In genomic region chr9:7604005-7604404, GRCm38 (mm10) we compare ENCODE assay signal across 21 mouse cellular contexts. TPM values are rescaled to one million over a fixed set of nuclear protein-coding genes. Genes with fewer than 3 reads are reported as not detected.
DNase-seq lines count a peak whose midpoint lies in the region; ATAC-seq lines count a peak whose summit lies in the region.
"Had no signal": no experiment of that assay in that cellular context is flagged by ENCODE, and none has a peak within 500 bp of the region (broad histone marks: within the 10 kb centered on the region; RNA-seq: fewer than 3 reads in every experiment).

No protein-coding gene starts in this region.

- peak; percentile 20; the same call in 1 of the 2 replicates for ATAC-seq in embryonic facial prominence, embryonic 13.5 days (ENCODE audit: insufficient number of reproducible peaks, insufficient read depth, low FRiP score, low TSS enrichment, low read depth)
- peak; percentile 9; the same call in 1 of the 2 replicates for ATAC-seq in midbrain, embryonic 11.5 days (ENCODE audit: low FRiP score)
- no peak for ATAC-seq in midbrain, embryonic 13.5 days
- peak; percentile 18 for ATAC-seq in granulocyte monocyte progenitor cell, adult 5-6 weeks (replicated peaks; ENCODE audit: poor library complexity, severe bottlenecking)
- ATAC-seq: intestine, postnatal 0 days had no signal

- 0 out of 2 replicates have a peak overlapping the region, but pooled peaks have one; percentile 11 for H3K9ac ChIP-seq in embryonic facial prominence, embryonic 13.5 days
- H3K9ac ChIP-seq in midbrain, embryonic 11.5 days (ENCODE audit: low read length) = no peak overlapping the region
- H3K9ac ChIP-seq in midbrain, embryonic 13.5 days (replicated peaks) = no peak overlapping the region
- H3K9ac ChIP-seq: heart, embryonic 15.5 days; limb, embryonic 15.5 days had no signal

- H3K4me3 ChIP-seq in embryonic facial prominence, embryonic 13.5 days = no peak overlapping the region
- H3K4me3 ChIP-seq in embryonic facial prominence, embryonic 10.5 days = no peak overlapping the region
- H3K4me3 ChIP-seq in midbrain, embryonic 11.5 days (ENCODE audit: low read depth, low read length) = no peak overlapping the region
- H3K4me3 ChIP-seq in midbrain, embryonic 13.5 days (replicated peaks) = no peak overlapping the region
- H3K4me3 ChIP-seq: heart, embryonic 15.5 days; limb, embryonic 15.5 days; myocyte had no signal

- peaks cover 2% of the 10 kb centered on the region; the same call in 1 of the 2 replicates for H3K4me1 ChIP-seq in embryonic facial prominence, embryonic 13.5 days
- H3K4me1 ChIP-seq in embryonic facial prominence, embryonic 10.5 days = no peaks in the 10 kb centered on the region
- no peaks in the 10 kb centered on the region for H3K4me1 ChIP-seq in midbrain, embryonic 11.5 days (ENCODE audit: control insufficient read depth, insufficient read depth, low read length)
- H3K4me1 ChIP-seq in midbrain, embryonic 13.5 days (replicated peaks) = no peaks in the 10 kb centered on the region
- H3K4me1 ChIP-seq: heart, embryonic 15.5 days; limb, embryonic 15.5 days had no signal

- H3K4me2 ChIP-seq in embryonic facial prominence, embryonic 13.5 days = no peak overlapping the region
- no peak overlapping the region for H3K4me2 ChIP-seq in midbrain, embryonic 11.5 days
- no peak overlapping the region for H3K4me2 ChIP-seq in midbrain, embryonic 13.5 days (replicated peaks)
- H3K4me2 ChIP-seq: heart, embryonic 15.5 days; limb, embryonic 15.5 days had no signal

- no peaks in the 10 kb centered on the region for H3K9me3 ChIP-seq in embryonic facial prominence, embryonic 13.5 days
- H3K9me3 ChIP-seq in embryonic facial prominence, embryonic 10.5 days = no peaks in the 10 kb centered on the region
- H3K9me3 ChIP-seq in midbrain, embryonic 11.5 days (ENCODE audit: control insufficient read depth, low read length) = no peaks in the 10 kb centered on the region
- no peaks in the 10 kb centered on the region for H3K9me3 ChIP-seq in midbrain, embryonic 13.5 days
- H3K9me3 ChIP-seq: G1E; heart, embryonic 15.5 days; limb, embryonic 15.5 days had no signal

- 55% methylated on average over 6 of the region's 6 CpGs for WGBS in embryonic facial prominence, embryonic 13.5 days
- WGBS in embryonic facial prominence, embryonic 10.5 days = 66% methylated on average over 6 of the region's 6 CpGs
- WGBS in midbrain, embryonic 11.5 days = 91% methylated on average over 6 of the region's 6 CpGs
- 86% methylated on average over 6 of the region's 6 CpGs for WGBS in midbrain, embryonic 13.5 days

- DNase-seq in embryonic facial prominence, embryonic 10.5 days (ENCODE audit: low spot score) = no peak
- DNase-seq in midbrain, embryonic 11.5 days (ENCODE audit: low spot score, missing footprints) = no peak
- peak; percentile 26 to 65 for DNase-seq in cerebellum, postnatal 14 days
- no peak for DNase-seq in adipocyte (ENCODE audit: low spot score)
- no peak for DNase-seq in ovary, adult 18-20 months (ENCODE audit: low spot score)
- DNase-seq: heart, adult 11 months had no signal

- no peaks in the 10 kb centered on the region for H3K27me3 ChIP-seq in embryonic facial prominence, embryonic 13.5 days
- no peaks in the 10 kb centered on the region for H3K27me3 ChIP-seq in embryonic facial prominence, embryonic 10.5 days (replicated peaks; ENCODE audit: low read depth, poor library complexity, severe bottlenecking)
- H3K27me3 ChIP-seq in midbrain, embryonic 11.5 days (ENCODE audit: control insufficient read depth, insufficient read depth, low read length) = no peaks in the 10 kb centered on the region
- H3K27me3 ChIP-seq in midbrain, embryonic 13.5 days = no peaks in the 10 kb centered on the region
- H3K27me3 ChIP-seq: heart, embryonic 15.5 days; limb, embryonic 15.5 days had no signal

- H3K36me3 ChIP-seq in embryonic facial prominence, embryonic 13.5 days = no peaks in the 10 kb centered on the region
- no peaks in the 10 kb centered on the region for H3K36me3 ChIP-seq in embryonic facial prominence, embryonic 10.5 days (replicated peaks)
- H3K36me3 ChIP-seq in midbrain, embryonic 11.5 days (ENCODE audit: control insufficient read depth, insufficient read depth, low read length) = no peaks in the 10 kb centered on the region
- no peaks in the 10 kb centered on the region for H3K36me3 ChIP-seq in midbrain, embryonic 13.5 days
- H3K36me3 ChIP-seq: G1E; heart, embryonic 15.5 days; limb, embryonic 15.5 days had no signal

- no peak overlapping the region for H3K27ac ChIP-seq in embryonic facial prominence, embryonic 13.5 days
- H3K27ac ChIP-seq in embryonic facial prominence, embryonic 10.5 days (replicated peaks) = no peak overlapping the region; the same call in 1 of the 2 replicates
- no peak overlapping the region for H3K27ac ChIP-seq in midbrain, embryonic 11.5 days (ENCODE audit: low read depth, low read length)
- H3K27ac ChIP-seq in midbrain, embryonic 13.5 days = no peak overlapping the region
- H3K27ac ChIP-seq: heart, embryonic 15.5 days; limb, embryonic 15.5 days had no signal

RNA-seq across cellular contexts. Expression of gene Mmp20, which starts 24.0 kb away (rescaled TPM):
- not detected in 2 replicates for polyA plus RNA-seq in embryonic facial prominence, embryonic 13.5 days (2015; fragmentation: Nextera tagmentation; extraction: Ambion mirVana)
- not detected in 2 replicates for polyA plus RNA-seq in embryonic facial prominence, embryonic 10.5 days (2016; fragmentation: Nextera tagmentation; extraction: Ambion mirVana)
- polyA plus RNA-seq in midbrain, embryonic 11.5 days (2014; fragmentation: Nextera tagmentation; extraction: Ambion mirVana) = not detected in 2 replicates
- polyA plus RNA-seq in midbrain, embryonic 13.5 days (2015; fragmentation: Nextera tagmentation; extraction: Ambion mirVana) = not detected in 2 replicates
- total RNA-seq in granulocyte monocyte progenitor cell, adult 5-6 weeks (2014; fragmentation: Nextera tagmentation) = not detected in 2 replicates
- not detected in 2 replicates for total RNA-seq in granulocyte monocyte progenitor cell, adult 5-6 weeks (2017)
- total RNA-seq: adrenal gland, postnatal 25 days; G1E; layer of hippocampus, postnatal 10 days; left cerebral cortex, postnatal 10 days had no signal
- polyA plus RNA-seq: embryonic facial prominence, embryonic 11.5 days; forebrain, embryonic 11.5 days; G1E; heart, embryonic 15.5 days; hindbrain, embryonic 11.5 days; limb, embryonic 15.5 days; lung, adult 2 months; myocyte had no signal

RNA-seq across cellular contexts. Expression of gene Mmp27, which starts 32.8 kb away (rescaled TPM):
- not detected in 2 replicates for polyA plus RNA-seq in embryonic facial prominence, embryonic 13.5 days (2015; fragmentation: Nextera tagmentation; extraction: Ambion mirVana)
- not detected in 2 replicates for polyA plus RNA-seq in embryonic facial prominence, embryonic 10.5 days (2016; fragmentation: Nextera tagmentation; extraction: Ambion mirVana)
- polyA plus RNA-seq in midbrain, embryonic 11.5 days (2014; fragmentation: Nextera tagmentation; extraction: Ambion mirVana) = not detected in 2 replicates
- polyA plus RNA-seq in midbrain, embryonic 13.5 days (2015; fragmentation: Nextera tagmentation; extraction: Ambion mirVana) = not detected in 2 replicates
- not detected in 2 replicates for total RNA-seq in granulocyte monocyte progenitor cell, adult 5-6 weeks (2014; fragmentation: Nextera tagmentation)
- 0.47 TPM in 1 of 2 replicates, not detected in the other for total RNA-seq in granulocyte monocyte progenitor cell, adult 5-6 weeks (2017)
- total RNA-seq: layer of hippocampus, postnatal 10 days; left cerebral cortex, postnatal 10 days had no signal
- polyA plus RNA-seq: embryonic facial prominence, embryonic 11.5 days; forebrain, embryonic 11.5 days; G1E; heart, embryonic 15.5 days; hindbrain, embryonic 11.5 days; limb, embryonic 15.5 days; myocyte had no signal

RNA-seq across cellular contexts. Expression of gene Mmp8, which starts 45.7 kb away (rescaled TPM):
- polyA plus RNA-seq in embryonic facial prominence, embryonic 13.5 days (2015; fragmentation: Nextera tagmentation; extraction: Ambion mirVana) = 0.34 TPM in 1 of 2 replicates, not detected in the other
- polyA plus RNA-seq in embryonic facial prominence, embryonic 10.5 days (2016; fragmentation: Nextera tagmentation; extraction: Ambion mirVana) = not detected in 2 replicates
- not detected in 2 replicates for polyA plus RNA-seq in midbrain, embryonic 11.5 days (2014; fragmentation: Nextera tagmentation; extraction: Ambion mirVana)
- polyA plus RNA-seq in midbrain, embryonic 13.5 days (2015; fragmentation: Nextera tagmentation; extraction: Ambion mirVana) = 0.07 and 0.13 TPM in 2 replicates
- total RNA-seq in granulocyte monocyte progenitor cell, adult 5-6 weeks (2014; fragmentation: Nextera tagmentation) = 2.3 and 4.7 TPM in 2 replicates
- 14.0 and 15.2 TPM in 2 replicates for total RNA-seq in granulocyte monocyte progenitor cell, adult 5-6 weeks (2017)
- total RNA-seq: layer of hippocampus, postnatal 10 days; left cerebral cortex, postnatal 10 days had no signal
- polyA plus RNA-seq: forebrain, embryonic 11.5 days; hindbrain, embryonic 11.5 days; myocyte had no signal

Comparison
In these comparisons a context has a peak if more than half of its experiments do, and no peak if none do; other contexts are left out.
1. DNase-seq: peak in cerebellum, postnatal 14 days (2 of 2); none in embryonic facial prominence, embryonic 10.5 days (single experiment), midbrain, embryonic 11.5 days (single experiment), adipocyte (single experiment) and ovary, adult 18-20 months (single experiment).